Mouse (Mus musculus): Measurements from ENCODE around the gene Ppp2r5a. TPM values are rescaled to one million over a fixed set of nuclear protein-coding genes. Genes with fewer than 3 reads are reported as not detected.

The Ppp2r5a gene
- total RNA-seq, 2 experiments from 2014 or later, result 57.9 to 66.5 TPM

Other genes with a start within 250 kb of the Ppp2r5a start
- gene Fam71a, start 238.5 kb downstream of the Ppp2r5a start, total RNA-seq (2021), result not detected
- gene Atf3, start 185.2 kb downstream of the Ppp2r5a start, total RNA-seq (2021), result 10 to 100 TPM in 1 of 2 experiments, 1 to 10 TPM in 1; 9.7 to 13.9 TPM
- 10 to 100 TPM; 94.5 to 94.7 TPM for gene Nenf, start 85.1 kb downstream of the Ppp2r5a start, total RNA-seq (2021)
- gene Tmem206, start 77.4 kb downstream of the Ppp2r5a start, total RNA-seq (2021), result 1 to 10 TPM; 4.6 to 6.3 TPM
- gene Dtl, start 172.3 kb upstream of the Ppp2r5a start, total RNA-seq (2021), result 10 to 100 TPM; 14.7 to 15.2 TPM
- 10 to 100 TPM; 26.1 to 27.6 TPM for gene Ints7, start 172.4 kb upstream of the Ppp2r5a start, total RNA-seq (2021)

All from gastrocnemius, postnatal 4 days (tissue).